Mouse (Mus musculus): ENCODE measurements around the gene Mlycd.

- TF ChIP-seq CTCF (conservative IDR thresholded peaks at IDR 0.05; ENCODE audit: low read length): no peak
- TF ChIP-seq NANOG (IDR thresholded peaks at IDR 0.05; ENCODE audit: borderline replicate concordance, low read length): no peak
- TF ChIP-seq POU5F1 (IDR thresholded peaks at IDR 0.05; ENCODE audit: borderline replicate concordance, low read length): no peak
Observed at GRCm38 (mm10) chr8:119399255-119399654, 4.6 kb downstream of the Mlycd start.

Data from E14TG2a.4 (cell line).